Mouse (Mus musculus) bone marrow, adult 2 months (tissue): ENCODE results near the gene Jmjd1c.
"Not testable (repeated sequence)": the region's sequence is repeated elsewhere in the genome, so short reads cannot be mapped to it uniquely, and the experiment has no call there.

ENCODE experiments used
- CTCF ChIP-seq: fragments of 200-500 bp; IDR thresholded peaks from 2 replicates; pipeline ENCODE4 v1.5.1; 2011; ENCODE audit warnings: low read length, control low read depth; ENCODE audit not compliant: control insufficient read depth, insufficient read depth
- POLR2A ChIP-seq: fragments of 200-500 bp; IDR thresholded peaks from 2 replicates; pipeline ENCODE4 v1.6.1; 2011; ENCODE audit warnings: low read depth, mild to moderate bottlenecking, control low read depth, low read length, borderline replicate concordance; ENCODE audit not compliant: control insufficient read depth

DNA sequence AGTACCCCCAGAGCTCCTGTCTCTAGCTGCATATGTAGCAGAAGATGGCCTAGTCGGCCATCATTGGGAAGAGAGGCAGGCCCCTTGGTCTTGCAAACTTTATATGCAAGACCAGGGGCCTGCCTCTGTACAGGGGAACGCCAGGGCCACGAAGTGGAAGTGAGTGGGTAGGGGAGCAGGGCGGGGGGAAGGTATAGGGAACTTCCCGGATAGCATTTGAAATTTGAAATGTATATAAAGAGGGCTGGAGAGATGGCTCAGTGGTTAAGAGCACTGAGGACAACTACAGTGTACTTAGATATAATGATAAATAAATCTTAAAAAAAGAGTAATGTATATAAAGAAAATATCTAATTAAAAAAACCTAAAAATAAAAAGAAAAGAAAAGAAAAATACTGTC, 17.0 kb downstream of the Jmjd1c start:
- not testable (repeated sequence) for TF ChIP-seq CTCF, POLR2A
